Mouse (Mus musculus) CH12.LX (cell line): ENCODE measurements around the gene Scel.

ENCODE experiments used
- CHD2 ChIP-seq: IDR thresholded peaks from 2 replicates; pipeline ENCODE4 v1.6.1; 2011; ENCODE audit warnings: low read length, improper control_type of control experiment
- CTCF ChIP-seq, 2 experiments: IDR thresholded peaks in 1 of 2; conservative IDR thresholded peaks in 1 of 2; 2 replicates each; pipeline ENCODE4 v1.5.1; 2011 to 2012; ENCODE audit warnings: low read depth in 2 of 2, low read length in 2 of 2, improper control_type of control experiment in 1 of 2, inconsistent platforms in 1 of 2, mild to moderate bottlenecking in 1 of 2, moderate library complexity in 1 of 2
- E2F4 ChIP-seq: IDR thresholded peaks from 2 replicates; pipeline ENCODE4 v1.6.1; 2011; ENCODE audit warnings: low read depth, low read length, improper control_type of control experiment; ENCODE audit not compliant: insufficient replicate concordance
- JUND ChIP-seq: conservative IDR thresholded peaks from 2 replicates; pipeline ENCODE4 v1.6.1; 2011; ENCODE audit warnings: low read depth, low read length, improper control_type of control experiment
- MAZ ChIP-seq: IDR thresholded peaks from 2 replicates; pipeline ENCODE4 v1.6.1; 2012; ENCODE audit warnings: low read depth, mild to moderate bottlenecking, inconsistent platforms, low read length, improper control_type of control experiment, moderate library complexity
- PAX5 ChIP-seq: IDR thresholded peaks from 2 replicates; pipeline ENCODE4 v1.6.1; 2012; ENCODE audit warnings: low read length, inconsistent platforms, mixed read lengths
- POLR2A ChIP-seq: IDR thresholded peaks from 2 replicates; pipeline ENCODE4 v1.6.1; 2011; ENCODE audit warnings: low read depth, mild to moderate bottlenecking, improper control_type of control experiment, low read length
- TCF12 ChIP-seq: IDR thresholded peaks from 2 replicates; pipeline ENCODE4 v1.6.1; 2014; ENCODE audit warnings: low read depth, mild to moderate bottlenecking, inconsistent platforms, low read length, improper control_type of control experiment

DNA sequence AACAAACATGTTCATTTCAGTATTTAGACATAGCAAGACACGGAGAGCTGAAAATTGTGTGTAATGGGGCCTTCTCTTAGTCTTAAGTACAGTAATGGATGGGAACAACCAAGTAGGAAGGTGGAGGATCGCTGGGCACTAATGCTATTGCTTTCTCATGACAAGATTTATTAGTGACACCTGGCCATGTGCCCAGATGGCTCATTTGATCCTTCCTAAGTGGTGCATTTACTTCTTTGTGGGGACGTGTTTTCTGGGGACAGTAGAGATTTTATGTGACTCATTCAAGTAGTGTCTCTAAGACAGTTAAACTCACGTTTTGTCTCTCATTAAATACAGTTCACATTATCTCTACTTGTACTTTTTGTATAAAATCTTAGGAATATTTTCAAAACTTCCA lies 73.5 kb downstream of the Scel start:
- no peak for TF ChIP-seq CTCF (conservative IDR thresholded peaks at IDR 0.05 in 1 of 2, IDR thresholded peaks at IDR 0.05 in 1 of 2; ENCODE audit: low read depth in 2 of 2, low read length in 2 of 2)
- no peak for TF ChIP-seq E2F4
- no peak for TF ChIP-seq MAZ
- no peak for TF ChIP-seq POLR2A
- TF ChIP-seq CHD2, result no peak
- TF ChIP-seq JUND, result no peak
- TF ChIP-seq PAX5, result no peak
- no peak for TF ChIP-seq TCF12
